Mouse (Mus musculus) liver, adult 2 months (tissue): Measurements from ENCODE around the gene Echs1. TPM values are rescaled to one million over a fixed set of nuclear protein-coding genes. Genes with fewer than 3 reads are reported as not detected.

Experiments
- DNase-seq: peaks from one replicate; pipeline ENCODE4 v3.0.0-alpha.2; 2011; ENCODE audit warnings: low read depth, low spot score; ENCODE audit errors: extremely low read depth
- H3K27ac ChIP-seq: fragments of 200-500 bp; replicated peaks from 2 replicates; pipeline ENCODE4 v1.5.1; 2012; ENCODE audit warnings: low read depth, mild to moderate bottlenecking, control low read depth, inconsistent platforms, low read length; ENCODE audit not compliant: insufficient read depth
- H3K27me3 ChIP-seq: fragments of 200-500 bp; 2 replicates; pipeline ENCODE4 v1.6.1; 2012; ENCODE audit warnings: mild to moderate bottlenecking, moderate library complexity, low read length, inconsistent platforms; ENCODE audit not compliant: control insufficient read depth, insufficient read depth
- H3K36me3 ChIP-seq: fragments of 200-500 bp; 2 replicates; pipeline ENCODE4 v1.6.1; 2012; ENCODE audit warnings: low read length, inconsistent platforms; ENCODE audit not compliant: control insufficient read depth, insufficient read depth
- H3K4me1 ChIP-seq: fragments of 200-500 bp; 2 replicates; pipeline ENCODE4 v1.6.1; 2011; ENCODE audit warnings: low read length; ENCODE audit not compliant: control insufficient read depth, insufficient read depth
- H3K4me3 ChIP-seq: fragments of 200-500 bp; 2 replicates; pipeline ENCODE4 v1.5.1; 2011; ENCODE audit warnings: low read depth, mild to moderate bottlenecking, control low read depth, low read length, moderate library complexity; ENCODE audit not compliant: insufficient read depth
- H3K79me2 ChIP-seq: fragments of 200-500 bp; 2 replicates; pipeline ENCODE4 v1.6.1; 2012; ENCODE audit warnings: inconsistent platforms, mild to moderate bottlenecking, low read length, moderate library complexity; ENCODE audit not compliant: control insufficient read depth, insufficient read depth
- H3K9ac ChIP-seq: fragments of 200-500 bp; 2 replicates; pipeline ENCODE4 v1.6.1; 2012; ENCODE audit warnings: low read depth, mild to moderate bottlenecking, control low read depth, inconsistent platforms, low read length
- CTCF ChIP-seq: fragments of 200-500 bp; IDR thresholded peaks from 2 replicates; pipeline ENCODE4 v1.5.1; 2011; ENCODE audit warnings: low read depth, low read length, control low read depth
- POLR2A ChIP-seq: fragments of 200-500 bp; IDR thresholded peaks from 2 replicates; pipeline ENCODE4 v1.6.1; 2011; ENCODE audit warnings: low read length, control low read depth; ENCODE audit not compliant: insufficient read depth; ENCODE audit errors: extremely low read depth
- WGBS: fragments of 180-500 bp; shearing (Covaris S2); methylation state at CpG from one replicate; pipeline ENCODE4 v1.1.7; 2018; 5-methylcytosine and 5-hydroxymethylcytosine counted together
- polyA plus RNA-seq: library from polyadenylated mRNA; depleted of rRNA; stranded (reverse); fragments of >200 nt; gene quantifications from 2 replicates; pipeline ENCODE4 v1.2.3, GENCODE M21; 2012
- total RNA-seq: library from RNA; depleted of rRNA; stranded (reverse); fragments of >200 nt; gene quantifications from 2 replicates; pipeline ENCODE4 v1.2.3, GENCODE M21; 2014

Gene Echs1
- total and polyA plus RNA-seq, 2 experiments = 271 to 412 TPM

DNA sequence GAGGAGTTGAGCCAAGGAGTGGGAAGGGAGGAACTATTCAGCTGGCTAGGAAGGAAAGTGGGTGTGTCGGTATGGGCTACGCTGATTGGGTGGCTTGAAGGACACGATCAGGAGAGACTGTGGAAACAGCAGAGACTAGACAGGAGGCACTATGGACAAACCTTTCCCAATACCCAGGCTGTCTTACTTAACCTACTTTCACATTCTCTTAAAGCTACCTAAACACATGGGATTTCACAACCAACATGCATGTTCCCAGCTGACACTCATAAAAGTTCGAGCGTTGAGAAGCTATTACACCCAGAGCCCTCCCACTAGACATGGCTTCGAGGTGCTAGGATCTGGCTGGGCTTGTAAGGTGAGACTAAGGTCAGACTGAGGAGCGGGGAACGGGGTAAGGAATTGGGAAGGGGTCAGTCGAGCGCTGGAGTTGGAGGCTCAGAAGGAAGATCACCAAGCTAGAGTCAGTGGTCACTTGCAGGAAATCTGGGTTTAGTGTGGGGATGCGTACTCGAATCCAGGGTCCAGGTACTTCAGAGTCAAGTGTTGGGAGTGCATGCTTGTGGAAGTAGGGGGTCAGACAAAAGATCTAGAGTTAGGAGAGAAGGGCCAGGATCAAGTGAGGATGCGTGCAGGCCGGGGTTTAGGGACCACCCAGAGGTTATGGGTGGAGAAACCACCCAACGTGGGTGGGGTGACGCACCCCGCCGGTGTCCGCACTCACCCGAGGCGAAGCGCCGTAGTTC lies 520 bp downstream of the Echs1 start, which contains the start of gene Paox:
Gene Paox (plus strand): TSS at position 217 of the 746 bp plus-strand sequence.
- Histone ChIP-seq H3K4me3 (peak within 1 kb of the TSS; percentile 86), H3K36me3 (peaks cover 23% of the 10 kb centered on the region; the same call in 1 of the 2 replicates), H3K27me3 (no peaks in the 10 kb centered on the region), H3K27ac (peak within 1 kb of the TSS; percentile 98), H3K9ac (peak within 1 kb of the TSS; percentile 94), H3K4me1 (peaks cover 9% of the 10 kb centered on the region), H3K79me2 (no peaks in the 10 kb centered on the region; the same call in 1 of the 2 replicates)
- WGBS = under 1% methylated on average over 23 of the region's 23 CpGs
- DNase-seq = peak; percentile 100
- TF ChIP-seq CTCF (no peak), POLR2A (peak; percentile 46; the same call in 1 of the 2 replicates)

DNA sequence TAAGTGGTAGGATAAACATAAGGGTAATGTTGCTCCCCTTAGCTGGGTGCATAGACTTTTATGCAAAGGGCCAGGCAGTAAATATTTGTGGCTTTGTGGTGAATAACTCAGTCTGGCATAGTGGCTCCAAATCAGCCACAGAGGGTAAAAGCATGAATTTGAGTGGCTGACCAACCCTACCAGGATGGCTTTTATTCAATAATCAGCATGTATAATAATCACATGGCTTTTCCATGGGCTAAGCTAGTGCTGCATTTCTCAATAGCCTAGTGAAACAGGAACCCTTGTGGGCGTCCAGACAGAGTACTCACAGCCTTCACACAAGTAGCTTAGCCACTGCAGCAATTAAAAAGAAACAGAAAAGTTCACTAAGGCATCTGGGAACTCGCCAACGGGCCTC lies 4.3 kb downstream of the Echs1 start:
- peaks cover 45% of the 10 kb centered on the region for H3K36me3 ChIP-seq
- no peak for TF ChIP-seq CTCF
- no peak for TF ChIP-seq POLR2A
- H3K79me2 ChIP-seq = no peaks in the 10 kb centered on the region
- H3K9ac ChIP-seq = no peak overlapping the region
- H3K4me1 ChIP-seq = peaks cover 7% of the 10 kb centered on the region; the same call in 1 of the 2 replicates
- DNase-seq = no peak
- 39% methylated on average over 3 of the region's 3 CpGs for WGBS
- no peak overlapping the region for H3K4me3 ChIP-seq
- H3K27me3 ChIP-seq = no peaks in the 10 kb centered on the region
- H3K27ac ChIP-seq = no peak overlapping the region

DNA sequence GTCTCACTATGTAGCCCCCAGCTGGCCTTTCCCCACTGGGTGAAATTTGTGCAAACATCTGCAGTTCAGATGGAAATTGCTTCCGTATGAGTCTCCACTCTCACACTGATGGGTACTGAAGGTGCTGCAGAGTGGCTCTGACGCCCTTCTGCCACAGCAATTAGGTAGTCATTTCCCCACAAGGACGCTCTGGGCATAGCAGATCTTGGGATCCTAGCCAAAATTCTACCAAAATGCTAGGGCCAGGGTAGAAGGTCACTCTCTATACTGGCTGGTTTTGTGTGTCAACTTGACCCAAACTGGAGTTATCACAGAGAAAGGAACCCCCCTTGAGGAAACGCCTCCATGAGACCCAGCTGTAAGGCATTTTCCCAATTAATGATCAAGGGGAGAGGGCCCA lies 12.3 kb downstream of the Echs1 start:
- Histone ChIP-seq H3K36me3 (peaks cover 30% of the 10 kb centered on the region), H3K27me3 (no peaks in the 10 kb centered on the region), H3K27ac (no peak overlapping the region), H3K79me2 (no peaks in the 10 kb centered on the region), H3K4me1 (peaks cover 10% of the 10 kb centered on the region), H3K9ac (no peak overlapping the region), H3K4me3 (no peak overlapping the region)
- WGBS = 65% methylated on average over 4 of the region's 4 CpGs
- DNase-seq = no peak
- no peak for TF ChIP-seq CTCF
- TF ChIP-seq POLR2A = no peak

DNA sequence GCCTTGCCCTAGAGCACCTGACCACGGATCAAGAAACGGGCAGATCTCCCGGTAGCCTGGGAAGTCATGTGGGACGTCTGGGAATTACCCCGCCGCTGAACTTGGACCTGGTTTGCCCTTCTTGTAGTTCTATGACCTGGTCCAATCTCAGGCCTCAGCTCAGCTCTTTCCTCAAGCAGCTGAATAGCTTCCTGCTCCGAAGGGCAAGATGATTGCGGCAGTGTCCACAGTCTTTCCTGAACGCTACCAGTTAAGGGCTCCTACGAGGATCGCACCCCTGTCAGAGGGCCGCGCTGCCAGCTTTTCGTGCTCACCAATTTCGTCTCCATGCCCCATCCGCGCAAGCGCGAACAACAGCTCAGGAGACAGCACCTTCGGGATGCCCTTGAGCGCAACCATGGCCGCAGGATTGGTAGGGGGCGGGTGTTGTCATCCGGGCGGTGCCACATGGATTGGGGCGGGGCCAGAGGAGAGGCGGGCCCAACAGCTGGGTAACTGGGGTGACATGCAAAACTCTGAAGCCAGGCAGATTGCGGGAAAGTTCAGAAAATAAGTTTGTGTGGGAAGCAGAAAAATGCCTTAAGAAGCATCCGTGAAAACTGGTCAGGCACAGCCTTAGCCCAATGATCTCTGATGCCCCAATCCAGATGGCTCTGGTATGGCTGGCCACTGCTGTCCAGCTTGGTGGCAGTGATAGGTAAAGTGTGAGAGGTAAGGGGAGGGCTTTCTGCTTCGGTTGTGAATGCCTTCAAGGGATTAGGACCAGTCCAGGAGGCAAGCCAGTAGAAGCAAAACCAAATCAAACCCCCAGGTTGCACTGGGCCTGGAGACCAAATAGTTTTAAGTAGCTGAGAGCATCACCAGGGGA lies 14.0 kb downstream of the Echs1 start, which contains the start of gene Fuom:
Gene Fuom (minus strand): TSS at position 449 of the 868 bp plus-strand sequence.
- peak; percentile 81 for DNase-seq

DNA sequence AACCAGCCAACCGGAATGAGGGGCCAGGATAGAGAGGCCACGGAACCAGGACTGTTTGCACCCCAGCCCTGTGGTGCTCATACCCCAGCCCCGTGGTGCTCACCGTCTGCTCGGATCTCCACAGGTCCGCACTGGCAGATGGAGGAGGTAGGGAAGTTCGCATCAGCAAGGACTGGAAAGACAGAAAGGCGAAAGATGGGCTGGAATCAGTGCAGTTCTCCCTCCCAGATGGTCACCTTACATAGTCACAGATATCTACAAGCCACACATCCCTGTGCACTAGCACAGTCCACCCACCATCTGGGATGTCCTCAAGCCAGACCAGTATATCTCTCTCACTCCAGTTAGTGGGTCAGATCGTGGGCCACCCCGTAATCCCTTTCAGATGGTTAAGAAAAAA lies 14.8 kb downstream of the Echs1 start:
- DNase-seq = no peak
- H3K36me3 ChIP-seq = peaks cover 10% of the 10 kb centered on the region
- peak overlapping the region; percentile 40 for H3K9ac ChIP-seq
- no peaks in the 10 kb centered on the region for H3K79me2 ChIP-seq
- H3K27ac ChIP-seq = no peak overlapping the region
- TF ChIP-seq POLR2A (no peak), CTCF (no peak)
- H3K4me1 ChIP-seq = peaks cover 10% of the 10 kb centered on the region
- H3K4me3 ChIP-seq = peak overlapping the region; percentile 54
- no peaks in the 10 kb centered on the region for H3K27me3 ChIP-seq
- 80% methylated on average over 10 of the region's 10 CpGs for WGBS

More for the DNA sequence above, 14.0 kb downstream of the Echs1 start, which contains the start of gene Fuom:
- WGBS = under 1% methylated on average over 30 of the region's 30 CpGs
- Histone ChIP-seq H3K27me3 (no peaks in the 10 kb centered on the region), H3K36me3 (peaks cover 15% of the 10 kb centered on the region), H3K9ac (peak within 1 kb of the TSS; percentile 68), H3K79me2 (no peaks in the 10 kb centered on the region), H3K27ac (peak within 1 kb of the TSS; percentile 77), H3K4me1 (peaks cover 10% of the 10 kb centered on the region), H3K4me3 (peak within 1 kb of the TSS; percentile 54)
- TF ChIP-seq POLR2A (peak; percentile 64; the same call in 1 of the 2 replicates), CTCF (no peak)

DNA sequence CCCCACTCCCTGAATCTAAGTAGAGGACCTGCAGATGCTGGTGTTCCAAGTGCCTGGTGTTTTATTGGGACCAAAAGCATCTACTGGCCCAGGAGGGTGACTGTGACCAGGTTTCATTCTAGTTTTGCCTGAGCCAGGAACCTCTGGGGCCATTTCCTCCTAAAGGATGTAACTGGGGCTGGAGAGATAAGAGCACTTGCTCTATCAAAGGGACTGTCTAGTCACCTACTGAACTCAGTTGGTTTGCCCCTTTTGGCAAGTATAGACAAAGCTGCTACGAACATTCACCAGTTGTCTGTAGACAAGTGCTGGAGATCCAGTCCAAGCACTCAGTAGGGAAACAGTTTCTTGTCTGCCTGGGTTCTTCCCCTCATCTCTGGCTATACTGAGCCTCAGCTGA lies 17.8 kb downstream of the Echs1 start:
- Histone ChIP-seq H3K79me2 (no peaks in the 10 kb centered on the region), H3K4me3 (no peak overlapping the region), H3K27ac (no peak overlapping the region), H3K4me1 (peaks cover 10% of the 10 kb centered on the region), H3K9ac (no peak overlapping the region), H3K36me3 (0 out of 2 replicates have a peak, but pooled peaks cover 3% of the 10 kb centered on the region), H3K27me3 (no peaks in the 10 kb centered on the region)
- TF ChIP-seq CTCF (no peak), POLR2A (no peak)
- DNase-seq = no peak
- WGBS = 80% methylated on average over 1 of the region's 1 CpGs
